Mouse (Mus musculus): Measurements from ENCODE around the gene Asxl1.

The Asxl1 gene

DNA sequence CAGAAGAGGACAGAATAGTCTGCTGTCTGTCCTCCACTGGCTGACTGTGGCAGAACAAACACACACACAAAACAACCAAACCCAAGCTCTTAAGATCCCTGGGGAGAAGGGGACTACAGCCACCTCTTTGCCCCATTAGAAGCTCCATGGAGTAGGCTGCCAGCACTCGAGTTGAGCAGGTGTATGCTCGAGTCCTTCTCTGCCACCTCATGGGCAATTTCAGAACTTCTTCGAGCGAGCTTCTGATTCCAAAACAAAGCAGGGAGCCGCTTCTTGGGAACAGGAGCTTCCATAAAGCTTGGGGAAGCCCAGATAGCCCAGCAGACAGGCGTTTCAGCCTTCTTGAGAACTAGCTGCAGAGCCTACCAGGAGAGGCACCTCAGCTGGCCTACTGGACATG lies 66.9 kb downstream of the Asxl1 start:
- no peak for DNase-seq (ENCODE audit: low read depth, low spot score)

DNA sequence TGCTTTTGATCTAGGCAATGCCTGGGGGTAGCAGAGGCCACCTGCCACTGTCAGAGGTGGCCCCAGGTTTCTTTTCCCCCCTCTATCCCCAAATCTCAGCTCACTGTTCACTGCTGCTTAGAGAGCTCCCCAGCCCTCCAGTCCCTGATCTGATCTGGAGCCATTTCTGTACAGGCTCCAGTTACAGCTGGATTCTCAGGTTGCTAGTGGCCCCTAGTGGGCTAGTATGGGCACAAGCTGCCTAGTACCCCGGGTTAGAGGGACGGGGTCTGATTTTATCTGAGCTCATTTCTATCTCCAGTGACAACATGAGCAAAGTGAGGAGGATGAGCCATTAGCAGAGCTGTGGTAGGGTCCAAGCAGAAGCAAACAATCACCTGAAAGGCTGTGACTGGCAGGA lies 69.0 kb downstream of the Asxl1 start:
- DNase-seq (ENCODE audit: low read depth, low spot score), result no peak

DNA sequence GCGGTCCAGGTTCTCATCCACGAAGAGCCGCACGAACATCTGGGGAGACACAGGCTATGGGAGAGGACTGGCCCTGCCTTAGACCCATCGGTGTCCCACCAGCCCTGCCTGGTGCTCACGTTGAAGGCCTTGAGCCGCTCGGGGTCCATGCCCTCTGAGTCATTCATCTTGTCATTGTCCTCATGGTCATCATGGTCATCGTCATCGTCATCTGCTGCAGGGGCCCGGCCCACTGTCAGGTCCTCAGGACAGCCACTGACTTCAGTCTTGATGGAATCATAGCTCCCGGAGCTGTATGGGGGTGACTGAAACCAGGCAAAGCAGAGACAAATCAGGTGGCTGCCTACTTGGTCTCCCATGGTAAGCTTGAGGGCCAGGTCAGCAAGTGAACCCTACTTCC lies 72.2 kb downstream of the Asxl1 start:
- no peak for DNase-seq (ENCODE audit: low read depth, low spot score)

- DNase-seq (ENCODE audit: low read depth, low spot score), result no peak
These were observed 72.8 kb downstream of the Asxl1 start for GRCm38 (mm10) chr2:153418381-153418780.

GRCm38 (mm10) chr2:153421233-153421632 lies 75.6 kb downstream of the Asxl1 start:
- no peak for DNase-seq (ENCODE audit: low read depth, low spot score)

DNA sequence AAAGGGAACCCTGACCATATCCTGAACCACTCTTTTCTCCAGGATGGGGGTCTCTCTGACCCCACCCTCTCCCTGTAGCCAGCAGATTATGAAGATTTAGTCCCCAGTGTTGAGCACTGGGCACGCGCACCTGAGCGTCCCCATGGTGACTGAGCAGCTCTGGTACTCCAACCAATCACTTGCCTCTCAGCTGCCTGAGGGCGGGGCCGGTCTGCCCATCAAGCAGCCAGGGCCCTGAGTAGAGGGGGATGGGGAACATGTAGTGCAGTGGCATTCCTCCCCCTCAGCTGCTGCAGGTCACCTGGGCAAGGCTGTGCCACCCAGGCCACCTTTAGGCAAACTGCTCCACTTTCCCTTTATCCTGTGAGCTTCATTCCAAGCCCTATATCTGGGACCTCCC lies 76.4 kb downstream of the Asxl1 start:
- no peak for DNase-seq (ENCODE audit: low read depth, low spot score)

DNA sequence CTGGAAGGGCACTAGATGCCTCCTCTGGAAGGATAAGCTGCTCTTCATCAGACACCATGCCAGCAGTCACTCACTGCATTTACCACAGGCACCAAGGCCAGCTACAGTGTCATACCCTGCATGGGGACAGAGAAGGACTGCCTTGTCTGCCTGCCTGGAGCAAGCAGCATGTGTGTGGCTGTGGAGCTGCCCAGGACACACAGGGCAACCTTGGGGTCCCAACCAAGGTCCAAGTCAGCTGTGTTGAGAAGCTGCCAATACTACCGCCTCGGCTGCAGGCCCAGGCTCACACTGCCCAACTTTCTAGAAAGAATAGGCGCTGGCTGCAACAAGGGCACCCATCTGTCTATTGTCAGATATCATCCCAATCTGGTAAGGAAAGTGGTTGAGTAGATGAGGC lies 77.5 kb downstream of the Asxl1 start:
- DNase-seq (ENCODE audit: low read depth, low spot score), result no peak

DNA sequence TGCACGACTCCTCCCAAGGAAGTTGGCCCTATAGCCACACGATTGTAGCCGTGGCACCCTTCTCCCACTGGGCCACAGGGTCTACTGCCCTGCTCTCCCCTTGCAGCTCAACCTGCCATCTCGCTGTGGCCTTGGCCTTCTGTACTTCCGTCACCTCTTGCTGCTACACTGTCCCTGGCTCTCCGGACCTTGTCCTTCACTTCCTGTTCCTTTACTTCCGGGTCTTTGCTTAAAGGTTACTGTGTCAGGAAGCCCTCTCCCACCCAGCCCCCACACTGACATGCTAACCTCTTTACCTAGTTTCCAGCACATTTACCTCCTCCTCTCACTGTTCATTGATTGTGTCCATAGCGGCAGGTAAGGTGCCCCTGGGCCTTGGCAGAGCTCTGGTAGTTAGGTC lies 78.9 kb downstream of the Asxl1 start:
- DNase-seq (ENCODE audit: low read depth, low spot score), result no peak

DNA sequence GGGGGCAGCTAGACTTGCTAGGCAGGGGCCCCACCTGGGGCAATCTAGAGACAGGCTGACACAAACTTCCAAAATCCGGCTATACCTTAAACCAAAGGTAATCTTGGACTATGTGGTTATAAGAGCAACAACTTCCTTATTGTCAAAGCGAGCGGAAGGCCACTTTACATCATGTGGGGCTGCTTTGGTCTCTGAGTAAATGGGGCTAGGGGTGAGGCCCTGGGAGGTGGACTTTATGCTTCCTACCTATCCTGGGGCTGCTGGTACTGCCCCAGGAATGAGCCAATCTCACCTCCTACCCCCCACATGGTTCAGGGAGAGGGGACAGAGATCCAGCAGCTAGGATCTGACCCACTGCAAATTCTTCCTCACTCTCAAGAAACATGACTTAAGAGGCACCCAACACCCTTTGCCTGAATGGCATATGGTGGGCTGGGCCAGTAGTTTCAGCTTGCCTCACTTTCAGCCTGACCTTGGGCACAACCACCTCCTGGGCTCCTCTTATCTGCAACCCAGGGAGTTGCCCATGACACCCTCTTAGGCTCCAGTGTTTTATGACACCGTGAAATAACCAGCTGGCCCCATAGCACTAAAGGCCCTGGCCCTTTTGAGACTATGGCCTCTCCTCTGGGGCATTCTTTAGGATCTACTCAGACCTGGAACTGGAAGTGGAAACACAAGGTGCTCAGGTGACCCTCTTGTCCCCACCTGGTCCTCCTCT lies 79.7 kb downstream of the Asxl1 start:
- DNase-seq (ENCODE audit: low read depth, low spot score), result no peak

- DNase-seq (ENCODE audit: low read depth, low spot score), result no peak
These were observed 80.5 kb downstream of the Asxl1 start for GRCm38 (mm10) chr2:153425998-153426670.

GRCm38 (mm10) chr2:153426931-153427330 lies 81.3 kb downstream of the Asxl1 start:
- DNase-seq (ENCODE audit: low read depth, low spot score), result no peak

GRCm38 (mm10) chr2:153428485-153428884 lies 82.9 kb downstream of the Asxl1 start:
- no peak for DNase-seq (ENCODE audit: low read depth, low spot score)

DNA sequence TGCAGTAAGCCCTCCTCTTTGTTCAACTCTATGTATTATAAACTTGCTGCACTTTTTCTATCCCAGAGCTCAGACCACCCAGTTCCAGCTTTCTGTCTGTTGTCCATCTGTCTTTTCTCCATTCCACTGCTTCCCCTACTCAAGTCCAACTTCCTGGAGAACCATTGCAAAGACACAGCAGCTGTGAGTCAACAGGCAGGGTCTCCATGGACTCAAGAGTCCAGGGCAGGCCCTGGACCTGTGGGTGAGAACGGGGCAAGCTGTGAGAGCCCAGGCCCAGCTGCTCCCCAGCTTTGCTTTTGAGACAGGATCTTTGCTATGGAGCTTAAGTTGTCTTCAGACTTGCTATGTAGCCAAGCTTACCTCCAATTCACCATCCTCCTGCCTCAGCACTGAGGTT lies 84.9 kb downstream of the Asxl1 start:
- DNase-seq (ENCODE audit: low read depth, low spot score), result no peak

DNA sequence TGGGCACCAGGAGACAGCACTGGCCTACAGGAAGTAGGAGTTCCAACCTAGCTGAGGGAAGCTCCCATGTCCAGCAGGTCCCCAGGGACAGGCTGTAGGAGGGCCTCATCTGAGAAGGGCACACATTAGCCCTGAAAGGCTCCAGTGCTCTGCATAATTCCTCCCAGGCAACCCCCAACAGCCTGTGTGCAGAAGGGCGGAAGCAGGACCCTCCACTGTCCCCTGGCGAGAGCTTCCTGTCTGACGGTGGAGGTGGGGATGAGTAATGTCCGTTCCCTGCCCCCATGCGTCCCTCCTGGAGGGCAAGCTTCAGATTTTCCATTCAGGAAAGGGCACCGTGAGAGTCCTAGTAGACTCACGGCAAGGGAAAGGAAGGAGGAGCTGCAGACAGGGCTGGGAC lies 86.9 kb downstream of the Asxl1 start:
- DNase-seq (ENCODE audit: low read depth, low spot score), result no peak

DNA sequence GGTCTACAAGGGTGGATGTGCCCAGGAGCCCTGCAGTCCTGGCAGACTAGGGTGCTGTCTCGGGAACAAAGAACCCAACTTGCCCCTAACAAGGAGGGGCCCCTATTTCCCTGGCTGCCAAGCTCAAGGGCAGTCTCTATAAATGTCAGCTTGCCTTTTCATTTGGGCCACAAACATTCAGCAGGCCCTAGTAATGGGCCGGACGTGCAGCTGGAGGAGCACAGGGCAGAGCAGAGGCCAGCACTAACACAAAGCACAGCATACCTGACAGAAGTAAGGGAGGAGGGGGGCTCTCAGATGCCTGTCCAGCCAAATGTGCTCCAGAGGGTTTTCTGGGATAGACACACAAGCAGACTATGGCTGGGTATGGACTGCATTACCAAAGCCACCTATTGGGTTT lies 88.2 kb downstream of the Asxl1 start:
- DNase-seq (ENCODE audit: low read depth, low spot score), result no peak

DNA sequence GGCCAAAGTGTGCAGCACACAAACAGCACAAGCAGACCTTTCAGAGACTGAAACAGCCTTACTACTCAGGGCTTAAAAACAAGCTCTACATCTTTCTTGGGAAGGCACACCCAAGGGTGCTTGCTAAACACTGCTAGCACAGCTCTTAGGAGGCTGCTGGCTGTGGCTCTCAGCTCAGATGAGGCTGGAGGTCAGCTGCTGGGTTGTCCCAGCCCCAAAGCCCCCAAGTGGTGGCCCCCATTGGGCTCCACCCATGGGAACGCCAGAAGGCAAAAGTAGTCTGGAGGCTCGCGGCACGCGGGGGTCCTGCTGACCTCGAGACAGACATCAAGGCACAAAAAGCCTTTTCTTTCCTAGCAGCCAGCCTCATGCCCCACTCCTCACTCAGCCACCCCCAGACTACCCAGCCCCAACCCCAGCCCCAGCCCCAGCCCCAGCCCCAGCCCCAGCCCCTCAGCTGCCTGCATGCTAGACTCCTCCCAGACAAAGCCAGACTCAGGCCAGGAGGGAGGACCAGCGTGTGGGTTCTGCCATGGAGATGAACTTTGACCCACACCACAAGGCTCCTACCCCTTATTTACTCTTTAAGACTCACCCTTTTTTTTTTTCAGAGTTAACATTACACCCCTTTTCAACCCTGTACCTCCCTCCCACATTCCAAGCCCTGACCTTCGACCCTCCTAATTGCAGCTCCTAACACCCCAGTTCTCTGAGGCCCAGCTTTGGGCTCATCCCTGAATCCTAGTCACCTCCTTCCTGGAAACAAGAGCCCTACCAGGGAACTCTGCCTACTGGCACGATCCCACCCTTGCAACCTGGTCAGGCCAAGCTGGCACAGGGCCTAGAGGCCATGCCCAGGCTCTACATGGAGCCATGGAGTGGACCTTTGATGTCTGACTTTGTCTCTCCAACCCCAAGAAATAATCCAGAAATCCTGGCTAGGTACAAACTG lies 89.5 kb downstream of the Asxl1 start:
- DNase-seq (ENCODE audit: low read depth, low spot score), result no peak

DNA sequence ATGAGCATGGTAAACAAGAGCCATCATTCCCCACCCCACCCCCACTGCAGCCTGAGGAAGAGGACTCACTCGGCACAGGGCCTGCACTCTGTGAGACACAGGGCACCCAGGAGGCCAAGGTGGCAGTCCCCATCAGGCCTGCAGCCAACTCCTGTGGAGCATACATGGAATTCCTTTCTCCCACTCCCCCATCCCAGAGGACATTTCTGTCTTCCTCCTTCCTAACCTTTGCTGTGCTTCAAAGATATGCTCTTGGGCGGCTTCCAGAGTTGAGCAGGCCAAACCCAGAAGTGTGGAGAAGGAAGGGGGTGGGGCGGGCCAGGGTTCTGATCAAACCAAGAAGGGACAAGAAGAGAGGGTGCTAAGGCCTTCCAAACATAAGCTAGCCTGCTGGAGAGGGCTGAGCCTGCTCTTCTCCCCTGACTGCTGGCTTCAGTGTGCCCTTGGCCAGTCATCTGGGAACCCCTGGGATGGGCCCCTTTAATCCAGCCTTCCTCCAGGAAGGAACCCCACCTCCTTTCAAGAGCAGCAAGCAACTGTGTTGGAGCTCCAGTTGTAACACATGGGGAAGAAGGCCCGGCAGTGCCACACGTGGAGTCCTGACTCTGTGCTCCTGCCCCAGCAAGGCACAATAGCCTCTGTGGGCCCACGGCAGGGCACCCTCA lies 91.1 kb downstream of the Asxl1 start:
- no peak for DNase-seq (ENCODE audit: low read depth, low spot score)

GRCm38 (mm10) chr2:153437306-153437659 lies 91.7 kb downstream of the Asxl1 start:
- no peak for DNase-seq (ENCODE audit: low read depth, low spot score)

DNA sequence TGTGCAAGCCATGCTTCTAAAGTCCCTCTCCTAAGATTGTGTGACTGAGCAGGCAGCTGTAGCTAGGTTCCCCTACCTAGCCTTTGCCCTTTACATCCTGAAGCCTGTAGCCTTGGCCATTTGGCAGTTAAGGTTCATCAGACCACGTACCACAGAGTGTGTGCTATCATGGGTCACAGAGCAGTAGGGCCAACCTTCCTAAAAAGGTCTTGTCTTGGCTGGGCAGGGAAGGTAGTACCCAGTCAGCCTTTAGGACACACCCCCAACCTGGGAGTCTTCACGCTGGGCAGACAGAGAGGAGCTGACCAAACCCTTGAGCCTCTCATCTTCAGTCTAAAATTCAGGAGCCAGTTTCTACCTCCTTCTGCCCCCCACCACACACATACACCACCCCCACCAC lies 95.1 kb downstream of the Asxl1 start:
- DNase-seq (ENCODE audit: low read depth, low spot score), result no peak

GRCm38 (mm10) chr2:153441228-153441627 lies 95.6 kb downstream of the Asxl1 start:
- DNase-seq (ENCODE audit: low read depth, low spot score), result no peak

DNA sequence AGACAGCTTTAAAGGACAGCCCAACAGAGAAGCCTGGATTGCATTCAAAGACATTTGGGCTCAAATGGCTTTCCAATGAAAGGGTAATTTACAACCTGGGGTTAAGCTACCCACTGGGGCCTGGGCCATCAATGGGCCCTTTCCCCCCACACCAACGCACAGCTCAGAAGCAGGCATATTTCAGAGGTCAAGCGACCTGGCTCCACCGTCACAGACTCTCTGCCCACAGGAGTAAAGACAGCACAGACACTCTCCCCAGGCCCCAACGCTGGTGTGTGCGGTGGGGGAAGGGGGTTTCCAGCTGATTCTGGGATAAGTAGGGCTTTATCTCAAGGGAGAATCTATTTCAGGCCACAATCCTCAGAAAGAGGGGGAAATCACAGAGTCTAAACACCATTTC lies 97.1 kb downstream of the Asxl1 start:
- DNase-seq (ENCODE audit: low read depth, low spot score), result no peak
